Mouse (Mus musculus) left cerebral cortex, postnatal 14 days (tissue): ENCODE results near the gene Olfr412. TPM values are rescaled to one million over a fixed set of nuclear protein-coding genes. Genes with fewer than 3 reads are reported as not detected.

Experiments used
- DNase-seq, 2 experiments: peaks; one replicate each; pipeline ENCODE4 v3.0.0; 2021 to 2022; ENCODE audit warnings: low spot score in 2 of 2, mixed read lengths in 1 of 2
- intact Hi-C: fragments of 180-260 bp; cut with DNase I; formaldehyde crosslinking; loops from one replicate; pipeline ENCODE4 v1.15.1; 2025
- long read RNA-seq, 2 experiments: library from polyadenylated mRNA; stranded (forward); transcript quantifications; one replicate each; pipeline ENCODE4 v2.0.0; 2021
- total RNA-seq, 2 experiments: library from RNA; stranded (reverse); gene quantifications; 2 replicates each; pipeline ENCODE4 v1.2.3; 2021

Gene Olfr412
- not detected for total RNA-seq
- long read RNA-seq, experiment 1, result 0 reads
- long read RNA-seq, experiment 2, result 0 reads

GRCm38 (mm10) chr11:74361769-74362168 lies at the start of gene Olfr412:
Olfr412 (plus strand) TSS chr11:74362069.
- intact Hi-C loops, result no loop called here

GRCm38 (mm10) chr11:74326044-74326443 lies 35.8 kb upstream of the Olfr412 start:
- intact Hi-C loops, result no loop called here
- no peak for DNase-seq

More at GRCm38 (mm10) chr11:74361769-74362168, at the start of gene Olfr412:
- no peak for DNase-seq

- no peak for DNase-seq
- intact Hi-C loops, result no loop called here
Observed at GRCm38 (mm10) chr11:74328781-74329180, 33.1 kb upstream of the Olfr412 start.

GRCm38 (mm10) chr11:74337931-74338330 lies 23.9 kb upstream of the Olfr412 start, which contains the start of gene Olfr410:
Olfr410 (minus strand) TSS chr11:74338031.
- no peak for DNase-seq

GRCm38 (mm10) chr11:74352550-74352949 lies 9.3 kb upstream of the Olfr412 start, which contains the start of gene Olfr411:
Olfr411 (minus strand) TSS chr11:74352650.
- intact Hi-C loops, result no loop called here
- DNase-seq, result no peak

More at GRCm38 (mm10) chr11:74337931-74338330, 23.9 kb upstream of the Olfr412 start, which contains the start of gene Olfr410:
- intact Hi-C loops, result no loop called here

- DNase-seq, result peak; percentile 72 to 89
- intact Hi-C loops, result loop anchor here (2.0 to 10.0 kb wide), 2 partner anchors 1233 to 1297 kb away; partner anchors contain the start of gene Haspin
Observed at GRCm38 (mm10) chr11:74371393-74372100, 9.7 kb downstream of the Olfr412 start.

- peak; percentile 84 to 86 for DNase-seq
- intact Hi-C loops, result loop anchor here (2.0 to 10.0 kb wide), 3 partner anchors 150 to 1302 kb away; no protein-coding TSS in a partner anchor
Observed at GRCm38 (mm10) chr11:74376847-74377246, 15.0 kb downstream of the Olfr412 start.

GRCm38 (mm10) chr11:74379166-74379873 lies 17.5 kb downstream of the Olfr412 start:
- DNase-seq, result no peak
- intact Hi-C loops, result loop anchor here (5.0 to 10.0 kb wide), 2 partner anchors 168 to 1305 kb away; no protein-coding TSS in a partner anchor

- intact Hi-C loops, result no loop called here
- DNase-seq, result no peak
Observed at GRCm38 (mm10) chr11:74385674-74386073, 23.8 kb downstream of the Olfr412 start.

GRCm38 (mm10) chr11:74387203-74387602 lies 25.3 kb downstream of the Olfr412 start:
- no peak for DNase-seq
- intact Hi-C loops, result no loop called here

GRCm38 (mm10) chr11:74391899-74392298 lies 30.0 kb downstream of the Olfr412 start:
- intact Hi-C loops, result no loop called here
- DNase-seq, result no peak

- intact Hi-C loops, result no loop called here
- DNase-seq, result no peak
Observed at GRCm38 (mm10) chr11:74392903-74393302, 31.0 kb downstream of the Olfr412 start.

GRCm38 (mm10) chr11:74393489-74393888 lies 31.6 kb downstream of the Olfr412 start:
- intact Hi-C loops, result no loop called here
- DNase-seq, result peak in 1 of 2 experiments; percentile 39

- DNase-seq, result no peak
- intact Hi-C loops, result no loop called here
Observed at GRCm38 (mm10) chr11:74395583-74395982, 33.7 kb downstream of the Olfr412 start.

GRCm38 (mm10) chr11:74402126-74402525 lies 40.3 kb downstream of the Olfr412 start:
- DNase-seq, result no peak
- intact Hi-C loops, result loop anchor here (5.0 kb wide), 1 partner anchor 125 kb away; no protein-coding TSS in a partner anchor

- intact Hi-C loops, result loop anchor here (5.0 kb wide), 1 partner anchor 123 kb away; no protein-coding TSS in a partner anchor
- DNase-seq, result no peak
Observed at GRCm38 (mm10) chr11:74404216-74404615, 42.3 kb downstream of the Olfr412 start.

- DNase-seq, result no peak
- intact Hi-C loops, result no loop called here
Observed at GRCm38 (mm10) chr11:74405201-74405600, 43.3 kb downstream of the Olfr412 start.

- peak; percentile 91 to 92 for DNase-seq
- intact Hi-C loops, result no loop called here
Observed at GRCm38 (mm10) chr11:74408587-74409446, 46.9 kb downstream of the Olfr412 start.

GRCm38 (mm10) chr11:74409447-74409754 lies 47.5 kb downstream of the Olfr412 start:
- DNase-seq, result peak; percentile 23 to 41

More at GRCm38 (mm10) chr11:74409447-74409754, 47.5 kb downstream of the Olfr412 start:
- intact Hi-C loops, result no loop called here
